Mouse (Mus musculus): ENCODE data around the gene Prrt1.

- TF ChIP-seq CTCF (IDR thresholded peaks at IDR 0.05; ENCODE audit: insufficient read depth, low read depth, low read length) = no peak
- no peak for TF ChIP-seq POLR2A (IDR thresholded peaks at IDR 0.05; ENCODE audit: insufficient read depth, low read depth, low read length)
These were observed 35.1 kb downstream of the Prrt1 start for GRCm38 (mm10) chr17:34664472-34664871.

Measured in olfactory bulb, adult 2 months (tissue).